Mouse (Mus musculus): ENCODE measurements at regions not wholly inside any gene's neighbourhood (a gene's known extent, or its start where the extent isn't known, plus 50 kb on each side); places are given as distances from the start of the nearest gene placed in this dataset.
"Not testable (repeated sequence)": the region's sequence is repeated elsewhere in the genome, so short reads cannot be mapped to it uniquely, and the experiment has no call there.

- DNase-seq (ENCODE audit: low spot score), result no peak
These were observed 170.3 kb downstream of the Tomm20 start for GRCm38 (mm10) chr8:126775334-126775733.

DNA sequence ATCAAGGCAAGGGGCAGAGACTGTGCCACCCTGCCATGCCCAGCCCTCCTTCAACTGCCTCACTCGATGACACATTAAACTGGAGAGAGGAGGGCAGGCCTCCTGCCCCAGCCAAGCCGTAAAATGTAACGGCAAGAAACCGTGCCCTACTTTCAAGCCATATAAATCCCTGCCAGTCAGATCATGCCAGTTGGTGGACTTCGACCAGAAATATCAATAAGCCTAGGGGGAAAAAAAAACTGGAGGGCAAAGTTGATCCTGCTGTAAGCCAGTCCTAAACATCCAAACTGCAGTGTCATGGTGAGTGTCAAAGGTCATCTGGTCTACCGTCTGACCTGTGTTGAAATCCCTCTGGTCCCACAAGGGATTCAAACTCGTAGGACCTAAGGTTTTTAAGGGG is 170.8 kb downstream of the Tomm20 start:
- DNase-seq (ENCODE audit: low spot score), result no peak

DNA sequence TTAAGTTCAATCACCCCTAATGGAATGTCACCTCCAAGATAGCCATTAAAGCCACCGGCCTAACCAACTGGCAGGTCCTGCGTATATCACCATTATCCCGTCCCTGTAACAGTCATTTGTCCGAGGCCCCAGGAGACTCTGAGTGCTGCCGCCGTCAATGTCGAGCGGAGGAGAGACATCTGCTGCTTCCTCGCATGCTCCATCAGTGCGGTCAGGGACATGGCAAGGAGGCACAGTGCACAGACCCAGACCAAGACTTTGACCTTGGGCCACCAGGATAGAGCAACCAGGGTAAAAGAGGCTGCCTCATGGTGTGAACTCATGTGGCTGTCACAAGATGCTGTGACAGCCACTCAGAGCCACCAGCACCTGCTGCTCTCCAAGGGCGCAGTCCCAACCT is 172.9 kb downstream of the Tomm20 start:
- no peak for DNase-seq (ENCODE audit: low spot score)

DNA sequence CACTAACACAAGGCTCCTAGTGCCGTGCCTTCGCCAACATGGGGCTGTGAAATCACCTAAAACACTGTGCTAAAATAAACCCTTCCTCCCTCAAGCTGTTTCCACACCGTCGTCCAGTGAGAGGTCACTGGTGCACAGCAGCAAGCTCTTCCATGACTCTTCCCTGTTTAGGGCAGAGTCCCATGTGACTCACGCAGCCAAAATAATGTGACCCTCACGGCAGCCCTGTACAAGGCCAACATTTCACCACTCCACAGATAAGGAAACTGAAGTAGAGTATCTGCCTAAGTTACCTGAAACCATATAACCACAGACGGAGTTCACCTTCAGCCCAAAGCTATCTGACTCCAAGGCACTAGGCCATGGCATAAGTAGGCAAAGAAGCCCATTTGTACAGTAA is 173.4 kb downstream of the Tomm20 start:
- no peak for DNase-seq (ENCODE audit: low spot score)

GRCm38 (mm10) chr8:126770374-126770773 is 175.3 kb downstream of the Tomm20 start:
- DNase-seq (ENCODE audit: low spot score), result not testable (repeated sequence)

GRCm38 (mm10) chr8:126768142-126768541 is 174.4 kb upstream of the Irf2bp2 start:
- DNase-seq (ENCODE audit: low spot score), result no peak

DNA sequence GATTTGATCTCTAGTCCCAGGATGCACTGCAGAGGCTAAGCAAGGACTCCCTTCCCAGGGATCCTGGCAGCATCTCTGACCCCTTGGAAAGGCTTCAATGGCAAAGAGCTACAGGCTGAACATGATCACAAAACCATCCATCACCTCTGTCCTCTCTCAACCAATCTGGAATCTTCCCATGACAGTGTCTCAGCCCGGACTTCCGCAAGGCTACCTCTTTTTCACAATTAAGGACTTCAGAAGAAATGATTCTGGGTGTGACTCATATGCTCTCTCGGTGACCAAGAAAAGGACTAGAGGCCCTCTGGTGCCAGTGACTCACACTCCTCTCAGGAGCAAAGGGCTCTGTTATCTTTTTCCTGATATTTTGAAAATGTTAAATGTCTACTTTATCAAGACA is 173.6 kb upstream of the Irf2bp2 start:
- DNase-seq (ENCODE audit: low spot score), result no peak

DNA sequence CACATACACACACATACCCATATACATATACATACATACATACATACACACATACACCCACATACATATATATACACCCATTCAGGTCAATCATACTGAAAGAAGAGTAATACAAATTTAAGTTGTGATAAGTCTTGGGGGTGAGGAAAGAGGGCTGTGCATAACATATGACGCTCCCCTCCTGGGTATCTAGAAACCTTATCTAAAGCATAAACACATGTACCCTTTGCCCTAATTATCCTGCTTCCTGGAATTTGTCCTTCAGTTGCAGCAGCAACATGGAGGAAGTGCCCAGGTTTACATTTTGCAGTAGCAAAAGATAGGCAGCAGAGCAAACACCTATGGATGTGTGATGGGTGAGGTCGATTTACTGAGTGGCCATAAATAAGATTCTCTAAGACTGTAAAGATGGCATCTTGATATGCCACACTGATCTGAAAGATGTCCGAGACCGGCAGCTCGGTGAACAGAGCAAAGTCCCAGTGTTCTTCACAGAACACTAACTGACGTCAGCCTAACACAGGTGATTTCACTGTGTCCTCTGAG is 172.0 kb upstream of the Irf2bp2 start:
- no peak for DNase-seq (ENCODE audit: low spot score)

DNA sequence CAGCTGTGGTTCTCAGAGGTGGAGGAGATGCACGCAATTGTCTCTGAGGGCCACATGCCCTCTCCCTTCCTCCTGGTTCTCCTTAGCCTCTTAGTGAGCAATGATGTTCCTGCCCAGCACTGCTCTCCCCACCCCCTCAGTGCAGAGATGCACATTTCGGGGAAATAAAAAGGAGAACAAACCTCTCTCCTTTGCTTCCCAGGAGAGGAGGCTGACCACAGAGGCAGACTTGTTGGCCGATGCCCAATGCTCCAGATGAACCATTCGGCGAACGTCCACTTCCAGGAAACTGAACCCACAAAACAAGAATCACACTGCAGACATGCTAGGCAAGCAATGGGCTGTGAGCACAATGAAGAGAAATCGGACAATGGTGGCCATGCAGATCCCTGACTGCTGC is 169.8 kb upstream of the Irf2bp2 start:
- no peak for DNase-seq (ENCODE audit: low spot score)

- no peak for DNase-seq (ENCODE audit: low spot score)
These were observed 165.9 kb upstream of the Irf2bp2 start for GRCm38 (mm10) chr8:126759711-126760110.

- DNase-seq (ENCODE audit: low spot score), result no peak
These were observed 165.2 kb upstream of the Irf2bp2 start for GRCm38 (mm10) chr8:126758951-126759350.

DNA sequence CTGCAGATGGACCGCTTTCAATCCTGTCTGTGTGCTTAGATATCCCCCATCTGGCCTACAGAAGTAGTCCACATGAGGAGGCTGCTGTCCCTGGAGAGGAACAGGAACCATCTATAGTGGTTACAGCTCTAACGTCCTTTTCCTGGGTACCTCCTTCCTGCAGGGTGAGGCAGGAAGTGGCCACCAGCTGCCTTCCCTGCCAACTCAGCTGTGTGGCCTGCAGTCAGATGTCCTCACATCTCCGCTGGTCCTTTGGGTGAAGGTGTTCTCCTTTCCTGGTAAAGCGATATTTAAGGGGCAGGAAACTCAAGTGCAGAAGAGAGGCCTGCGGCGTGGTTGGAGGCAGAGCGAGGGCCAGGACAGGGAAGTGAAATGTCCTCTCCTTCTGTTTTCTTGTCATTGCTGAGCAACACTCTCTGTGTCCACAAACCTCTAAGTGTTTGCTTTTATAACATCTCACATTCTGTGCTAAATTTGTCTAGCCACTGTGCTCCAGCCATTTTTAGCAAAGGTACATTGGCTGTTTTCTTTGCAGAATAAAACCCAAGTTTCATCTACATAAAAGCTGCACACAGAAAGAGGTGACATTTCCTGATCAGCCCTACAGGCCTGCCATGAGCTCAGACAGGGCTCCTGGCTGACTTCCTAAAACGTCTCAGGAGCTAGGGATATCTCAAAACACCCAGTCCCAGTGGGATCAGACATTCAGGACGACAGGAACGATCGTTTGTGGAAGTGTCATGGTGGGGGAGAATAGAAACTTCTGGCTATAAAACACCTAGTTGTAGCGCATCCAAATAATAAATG is 164.4 kb upstream of the Irf2bp2 start:
- peak; percentile 11 for DNase-seq (ENCODE audit: low spot score)

DNA sequence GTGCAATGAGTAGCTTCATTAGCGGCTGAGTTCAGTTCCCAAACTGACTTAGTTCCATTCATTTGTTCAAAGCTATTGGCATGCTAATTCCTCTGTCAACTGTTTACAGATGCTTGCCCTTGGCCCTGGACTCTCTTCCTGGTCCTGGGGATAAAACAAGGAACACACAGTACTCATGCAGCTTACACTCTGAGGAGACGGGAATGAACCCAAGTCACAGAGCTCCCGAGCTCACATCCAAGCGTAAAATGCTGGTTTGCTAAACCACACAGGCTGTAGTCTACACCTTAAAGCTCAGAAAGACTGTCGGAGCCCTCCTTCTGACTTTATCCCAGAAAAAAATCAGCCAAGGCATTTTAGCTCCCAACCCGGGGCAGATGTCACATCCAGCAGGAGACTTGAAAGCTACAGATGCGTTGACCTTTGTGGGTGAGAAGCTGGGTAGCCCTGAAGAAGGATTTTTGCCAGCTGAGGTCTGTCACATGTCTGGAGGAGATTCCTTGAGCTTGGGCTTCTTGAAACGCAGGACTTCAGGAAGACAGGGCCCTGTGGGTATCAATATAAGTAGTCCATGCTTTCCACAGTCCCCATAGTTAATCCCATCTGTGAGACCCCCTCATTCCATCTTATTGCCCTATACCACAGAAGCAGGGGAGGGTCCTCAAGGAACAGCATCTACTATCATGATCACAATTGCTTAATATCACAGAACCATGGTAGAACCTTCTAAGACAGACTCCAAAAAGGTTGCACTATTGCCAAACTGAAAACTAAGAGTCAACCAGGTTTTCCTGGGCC is 162.7 kb upstream of the Irf2bp2 start:
- no peak for DNase-seq (ENCODE audit: low spot score)

- DNase-seq (ENCODE audit: low spot score), result peak; percentile 15
These were observed 161.9 kb upstream of the Irf2bp2 start for GRCm38 (mm10) chr8:126755669-126756068.

GRCm38 (mm10) chr8:126754361-126754809 is 160.6 kb upstream of the Irf2bp2 start:
- no peak for DNase-seq (ENCODE audit: low spot score)

- no peak for DNase-seq (ENCODE audit: low spot score)
These were observed 159.5 kb upstream of the Irf2bp2 start for GRCm38 (mm10) chr8:126753059-126753855.

DNA sequence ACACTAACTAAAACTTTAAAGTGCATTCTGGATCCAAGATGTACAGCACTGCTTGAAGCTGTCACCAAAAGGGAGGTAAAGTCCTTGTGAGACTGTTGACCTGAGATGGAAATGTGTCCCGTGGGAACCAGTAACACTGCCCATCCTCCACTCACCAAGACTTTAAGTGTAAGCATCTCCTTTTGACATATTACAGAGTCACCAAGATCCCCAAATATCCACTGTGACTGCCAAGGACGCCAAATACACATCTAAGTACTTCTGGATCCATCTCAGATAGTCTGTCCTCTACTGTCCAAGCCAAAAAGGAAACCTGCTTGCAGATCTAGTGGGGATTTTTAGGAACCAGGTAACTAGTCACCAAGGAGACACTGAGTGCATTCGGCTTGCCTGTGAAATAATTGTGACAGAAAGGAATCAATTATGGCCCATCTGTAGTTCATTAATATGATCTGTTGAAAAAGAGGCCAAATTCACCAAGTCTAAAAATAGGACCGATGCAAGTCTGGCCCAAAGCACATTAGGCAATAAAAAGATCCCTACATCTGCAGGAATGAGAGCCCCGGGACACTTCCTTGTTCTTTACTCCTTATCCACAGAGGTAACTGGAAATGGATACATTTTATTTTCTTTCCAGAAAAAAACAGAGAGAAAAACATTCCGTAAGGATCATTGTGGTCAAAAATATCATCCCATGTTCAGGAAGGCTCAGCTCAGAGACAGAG is 157.8 kb upstream of the Irf2bp2 start:
- no peak for DNase-seq (ENCODE audit: low spot score)

GRCm38 (mm10) chr8:126745992-126746775 is 152.4 kb upstream of the Irf2bp2 start:
- DNase-seq (ENCODE audit: low spot score), result no peak

DNA sequence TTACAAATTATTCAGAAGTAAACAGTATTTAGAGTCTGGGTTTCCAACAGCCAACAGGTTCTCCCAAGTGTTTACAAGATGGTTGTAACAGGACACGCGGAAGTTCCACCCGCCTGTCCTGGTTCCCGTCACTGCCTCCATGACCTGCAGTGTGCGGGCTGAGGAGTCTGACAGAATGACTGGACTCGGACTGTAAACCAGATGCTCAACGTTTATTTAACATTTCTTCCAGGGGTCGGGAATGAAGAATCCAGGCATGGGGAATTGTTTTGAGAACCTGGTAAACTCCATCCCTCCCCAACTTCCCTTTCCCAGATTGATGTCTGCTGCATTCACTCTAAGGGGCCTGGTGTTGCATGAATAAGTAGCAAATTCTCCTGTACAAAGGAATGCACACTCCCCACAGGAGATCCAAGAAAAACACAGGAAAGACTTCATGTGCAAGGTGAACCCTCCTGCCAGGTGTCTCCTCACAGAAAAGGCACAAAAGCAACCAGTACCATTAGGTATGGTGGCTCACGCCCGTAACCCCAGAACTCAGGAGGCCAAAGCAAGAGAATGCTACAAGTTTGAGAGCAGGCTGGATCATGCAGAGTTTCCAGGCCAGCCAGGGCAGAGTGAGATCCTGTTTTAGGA is 151.1 kb upstream of the Irf2bp2 start:
- no peak for DNase-seq (ENCODE audit: low spot score)

DNA sequence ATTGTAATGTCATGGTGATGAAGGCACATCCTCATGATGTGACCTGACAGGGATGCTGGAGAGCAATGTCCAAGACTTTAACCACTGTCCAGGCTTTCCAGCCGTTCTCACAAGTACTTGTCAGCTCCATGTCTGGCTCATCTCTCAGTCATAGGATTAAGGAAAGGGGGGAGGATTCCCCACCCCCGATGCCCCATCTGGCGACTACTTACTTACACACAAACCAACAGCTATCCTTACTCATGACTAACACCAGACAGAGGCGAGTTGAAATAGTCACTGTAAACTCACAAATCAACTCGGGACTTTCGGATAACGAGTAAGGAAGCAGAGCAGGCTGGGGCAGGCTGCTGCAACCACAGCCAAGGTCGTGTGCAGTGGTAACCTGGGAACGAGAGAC is 149.5 kb upstream of the Irf2bp2 start:
- DNase-seq (ENCODE audit: low spot score), result no peak
